Mouse (Mus musculus) heart, adult 11 months (tissue): ENCODE results near the gene Dhdds.

ENCODE experiments used
- DNase-seq: peaks from one replicate; pipeline ENCODE4 v3.0.0; 2022

Dhdds gene

DNA sequence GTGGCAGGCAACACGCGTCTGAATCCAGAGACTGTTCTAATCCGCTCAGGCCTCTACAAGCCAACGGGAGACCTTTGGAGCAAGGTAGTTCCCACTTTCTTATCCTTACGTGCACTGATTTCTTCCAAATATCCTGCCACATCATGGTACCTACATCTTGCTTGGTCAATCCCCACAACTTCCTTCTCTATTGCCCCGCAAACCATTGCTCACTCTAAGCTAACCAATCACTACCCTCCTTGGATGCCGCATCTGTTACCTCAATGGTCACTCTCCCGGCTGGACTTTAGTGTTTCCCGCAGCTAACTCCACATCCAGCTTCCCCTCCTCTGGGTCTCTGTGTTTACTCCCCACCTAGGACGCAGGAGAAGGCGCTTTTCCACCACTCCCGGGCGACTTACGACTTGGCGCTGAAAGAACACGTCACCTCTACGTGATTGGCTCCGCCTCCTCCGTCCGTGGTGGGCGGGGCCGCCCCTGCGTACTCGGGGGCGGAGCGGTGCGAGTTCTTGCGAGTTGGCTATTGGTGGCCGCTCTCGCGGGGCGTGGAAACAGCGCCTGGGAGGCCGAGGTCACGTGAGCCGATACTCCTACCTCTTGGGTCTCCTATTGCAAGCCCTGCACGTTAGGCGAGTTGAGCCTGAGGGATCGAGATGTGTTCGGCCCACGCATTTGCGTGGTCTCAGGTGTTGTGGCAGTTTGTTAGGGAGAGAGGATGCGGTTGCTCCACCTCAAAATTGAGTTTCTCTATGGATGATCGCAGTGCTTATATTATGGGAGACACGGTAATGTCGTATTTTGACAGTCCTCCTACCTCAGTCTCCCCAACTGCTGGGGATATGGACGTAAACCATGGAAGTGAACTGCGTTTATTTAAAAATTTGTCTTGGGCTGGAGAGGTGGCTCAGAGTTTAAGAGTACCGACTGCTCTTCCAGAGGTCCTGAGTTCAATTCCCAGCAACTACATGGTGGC, at the start of gene Dhdds:
TSS of gene Dhdds (minus strand) at position 453 of the 973 bp plus-strand sequence.
- peak; percentile 99 for DNase-seq

DNA sequence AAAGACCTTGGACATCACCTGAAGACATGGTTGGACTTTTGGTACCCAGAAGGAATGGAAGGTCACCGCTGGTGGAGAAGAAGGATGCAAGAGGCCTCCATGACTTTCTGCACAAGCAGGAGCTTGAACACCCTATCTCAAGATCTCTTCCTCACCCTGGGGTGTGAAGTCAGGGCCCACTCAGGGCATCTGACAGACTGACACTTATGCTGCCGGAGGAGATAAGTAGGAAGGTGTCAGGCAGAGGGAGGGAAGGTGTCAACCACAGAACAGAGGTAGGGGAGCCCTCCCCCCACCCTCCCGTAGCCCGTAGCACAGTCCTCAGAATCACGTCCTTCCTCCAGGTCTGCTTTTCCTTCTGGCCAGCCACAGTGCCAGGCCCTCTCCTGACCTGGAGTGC, 46.9 kb upstream of the Dhdds start:
- no peak for DNase-seq

DNA sequence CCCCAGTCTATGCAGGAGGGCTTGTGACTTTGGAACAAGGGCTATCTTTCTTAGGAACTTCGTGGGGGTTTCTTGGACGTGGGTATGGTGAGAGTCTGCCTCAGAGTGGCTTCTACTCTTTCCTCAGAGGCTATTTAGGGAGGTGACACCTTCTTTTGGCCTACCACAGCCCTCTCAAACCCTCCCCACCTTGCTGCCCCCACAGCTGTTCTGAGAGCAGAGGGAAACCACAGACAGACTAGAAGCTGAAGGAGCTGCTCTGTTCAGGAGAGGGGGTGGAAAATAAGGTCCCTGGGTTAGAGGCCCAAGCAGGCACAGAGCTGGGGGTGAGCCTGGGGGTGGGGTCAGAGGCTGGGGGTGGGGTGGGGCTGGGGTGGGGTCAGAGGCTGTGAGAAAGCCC, 42.3 kb upstream of the Dhdds start:
- no peak for DNase-seq

DNA sequence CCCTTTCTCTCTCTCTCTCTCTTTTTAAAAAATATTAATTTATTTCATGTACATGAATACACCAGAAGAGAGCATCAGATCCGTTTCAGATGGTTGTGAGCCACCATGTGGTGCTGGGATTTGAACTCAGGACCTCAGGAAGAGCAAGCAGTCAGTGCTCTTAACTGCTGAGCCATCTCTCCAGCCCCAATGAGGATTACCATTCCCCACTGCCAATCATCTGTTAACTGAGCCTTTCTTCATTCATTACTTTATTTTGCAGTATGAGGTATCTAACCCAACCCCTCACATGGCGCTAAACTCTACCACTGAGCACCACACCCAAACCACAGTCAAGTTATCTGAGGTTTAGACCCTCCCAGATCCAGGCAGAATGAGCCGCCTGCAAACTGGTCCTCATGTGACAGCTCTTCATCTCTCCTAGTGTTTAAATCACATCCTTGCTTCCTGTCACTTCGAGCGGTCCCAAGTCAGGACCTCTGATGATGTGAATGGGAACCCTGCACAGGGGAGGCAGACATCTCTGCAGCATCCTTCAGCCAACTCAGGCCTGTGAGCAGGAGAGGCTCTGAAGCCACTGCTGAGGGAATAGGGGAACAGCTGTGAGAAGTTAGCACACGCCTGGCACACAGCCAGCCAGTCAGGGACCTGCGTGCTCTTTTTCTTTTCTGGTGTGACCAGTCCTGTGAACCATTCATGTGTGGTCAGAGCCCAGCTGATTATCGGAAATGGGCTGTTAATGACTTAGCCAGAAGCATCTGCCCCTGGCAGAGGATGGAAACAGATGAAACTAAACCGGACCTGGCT, 40.8 kb upstream of the Dhdds start:
- DNase-seq = no peak

DNA sequence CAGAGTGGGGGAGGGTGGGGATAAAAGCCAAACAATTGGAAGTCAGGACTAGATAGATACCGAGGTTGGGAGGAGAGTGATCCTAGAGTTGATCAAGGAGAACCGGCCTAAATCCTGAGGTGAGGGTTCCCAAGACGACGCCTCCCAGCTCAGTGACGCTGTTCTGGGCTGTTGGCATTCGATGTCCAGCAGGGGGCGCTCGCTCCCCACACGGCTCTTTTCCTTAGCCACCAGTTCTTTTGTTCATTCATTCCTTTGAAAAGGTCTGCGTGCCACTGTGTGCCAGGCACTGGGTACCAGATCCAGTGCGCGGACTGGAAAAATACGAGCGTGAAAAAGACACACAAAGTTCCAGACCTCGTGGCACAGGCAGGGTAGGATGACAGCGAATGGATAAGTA, 35.2 kb upstream of the Dhdds start:
- DNase-seq = no peak

DNA sequence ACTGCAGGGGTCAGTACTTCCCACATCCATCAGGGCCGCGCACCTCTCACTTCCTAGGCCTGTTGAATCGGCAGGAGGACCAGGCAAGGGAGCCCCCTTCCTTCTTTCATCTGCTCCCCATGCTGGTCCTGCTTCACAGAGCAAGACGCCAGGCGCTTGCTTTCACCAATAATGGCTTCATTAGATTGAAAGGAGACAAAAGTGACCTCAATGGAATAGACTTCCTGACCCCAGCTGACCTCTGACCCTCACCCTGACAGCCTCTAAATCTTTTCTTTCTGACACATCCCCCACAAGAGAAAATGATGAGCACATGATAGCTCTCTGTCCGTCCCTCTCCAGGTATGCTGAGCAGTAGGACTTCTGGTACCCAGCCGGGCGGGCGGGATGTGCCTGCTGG, 25.1 kb upstream of the Dhdds start:
- no peak for DNase-seq

DNA sequence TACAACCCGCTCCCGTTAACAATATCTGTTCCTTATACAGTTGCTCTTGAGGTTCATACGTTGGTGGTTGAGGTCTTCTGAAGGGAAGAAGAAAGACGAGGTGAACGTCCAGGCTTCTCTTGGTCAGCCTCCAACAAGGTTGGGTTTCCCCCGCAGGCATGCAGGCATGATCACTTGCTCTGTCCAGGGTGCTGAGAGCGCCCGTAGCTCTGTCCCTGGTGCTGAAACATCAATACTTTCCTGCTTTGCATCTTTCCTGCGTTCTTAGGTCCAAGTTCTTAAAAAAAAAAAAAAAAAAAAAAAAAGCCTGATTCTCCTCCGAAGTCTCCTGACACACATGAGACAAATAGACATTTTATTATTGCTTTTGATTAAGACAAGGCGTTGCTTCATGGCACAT, 19.9 kb upstream of the Dhdds start:
- no peak for DNase-seq

DNA sequence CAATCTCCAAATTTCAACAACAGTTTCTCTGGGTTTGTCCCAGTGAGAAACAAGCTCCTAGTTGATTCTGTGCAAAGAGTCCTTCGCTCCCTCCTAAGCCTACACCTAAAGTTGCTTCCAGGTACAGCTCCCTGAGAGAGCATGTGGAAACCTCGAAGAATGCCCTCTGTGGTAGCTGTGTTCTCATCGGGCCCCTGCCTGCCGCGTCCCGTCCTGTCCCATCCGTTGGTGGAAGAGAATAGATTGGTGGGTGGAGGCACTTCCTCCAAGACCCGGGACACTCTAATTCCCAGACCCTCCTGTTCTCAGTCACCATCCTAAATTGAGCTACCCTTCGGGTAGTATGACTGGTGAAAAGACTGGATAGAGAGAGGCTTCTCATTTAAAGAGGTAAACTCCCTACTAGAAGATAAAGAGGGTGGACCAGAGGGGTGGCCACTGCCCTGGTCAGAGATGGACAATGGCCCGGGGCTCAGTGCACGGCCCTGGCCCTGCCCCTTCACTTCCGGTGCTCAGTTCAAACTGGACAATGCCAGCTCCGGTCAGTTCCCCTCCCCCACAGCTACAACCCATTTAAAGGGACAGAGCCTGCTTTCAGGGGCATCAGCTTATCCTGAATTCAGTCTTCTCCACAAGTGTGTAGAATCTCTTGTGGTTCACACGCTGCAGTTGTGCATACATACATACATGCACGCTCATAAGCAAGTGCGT, 19.1 kb upstream of the Dhdds start:
- no peak for DNase-seq

DNA sequence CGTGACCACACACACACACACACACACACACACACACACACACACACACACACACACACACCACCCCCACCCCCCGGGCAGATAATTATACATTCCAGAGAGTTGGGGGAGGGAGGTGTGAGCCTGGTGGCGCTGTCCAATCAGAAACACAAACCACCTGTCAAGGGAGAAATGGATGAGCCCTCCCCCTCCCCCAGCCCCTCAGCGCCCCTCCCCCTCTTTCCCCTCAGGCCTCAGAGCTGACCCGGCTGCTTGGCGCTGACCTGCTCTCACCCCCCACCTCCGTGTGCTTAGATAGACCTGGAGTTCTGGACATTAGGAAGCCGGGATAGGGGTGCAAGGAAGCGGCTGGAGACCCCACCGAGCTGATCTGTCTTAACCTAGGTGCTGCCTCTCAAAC, 18.5 kb upstream of the Dhdds start:
- no peak for DNase-seq

DNA sequence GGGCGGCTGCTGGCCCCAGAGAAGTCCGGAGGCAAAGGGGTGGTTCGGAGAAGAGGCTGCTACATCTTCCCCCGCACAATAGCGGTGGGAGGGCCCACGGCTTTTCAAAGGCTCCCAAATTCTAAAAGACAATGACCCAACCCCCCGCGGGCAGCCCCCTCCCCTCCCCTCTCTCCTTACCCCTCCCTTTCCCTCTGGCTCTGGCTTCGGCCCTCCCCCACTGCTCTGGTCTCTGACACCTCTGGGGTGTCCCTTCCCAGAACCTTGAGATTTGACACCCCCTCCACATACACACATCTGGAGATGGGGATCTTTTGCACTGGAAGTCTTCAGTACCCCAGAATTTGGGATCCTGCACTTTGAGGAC, 18.0 kb upstream of the Dhdds start, which contains the start of gene Lin28a:
TSS of gene Lin28a (minus strand) at position 63 of the 367 bp plus-strand sequence.
- no peak for DNase-seq

DNA sequence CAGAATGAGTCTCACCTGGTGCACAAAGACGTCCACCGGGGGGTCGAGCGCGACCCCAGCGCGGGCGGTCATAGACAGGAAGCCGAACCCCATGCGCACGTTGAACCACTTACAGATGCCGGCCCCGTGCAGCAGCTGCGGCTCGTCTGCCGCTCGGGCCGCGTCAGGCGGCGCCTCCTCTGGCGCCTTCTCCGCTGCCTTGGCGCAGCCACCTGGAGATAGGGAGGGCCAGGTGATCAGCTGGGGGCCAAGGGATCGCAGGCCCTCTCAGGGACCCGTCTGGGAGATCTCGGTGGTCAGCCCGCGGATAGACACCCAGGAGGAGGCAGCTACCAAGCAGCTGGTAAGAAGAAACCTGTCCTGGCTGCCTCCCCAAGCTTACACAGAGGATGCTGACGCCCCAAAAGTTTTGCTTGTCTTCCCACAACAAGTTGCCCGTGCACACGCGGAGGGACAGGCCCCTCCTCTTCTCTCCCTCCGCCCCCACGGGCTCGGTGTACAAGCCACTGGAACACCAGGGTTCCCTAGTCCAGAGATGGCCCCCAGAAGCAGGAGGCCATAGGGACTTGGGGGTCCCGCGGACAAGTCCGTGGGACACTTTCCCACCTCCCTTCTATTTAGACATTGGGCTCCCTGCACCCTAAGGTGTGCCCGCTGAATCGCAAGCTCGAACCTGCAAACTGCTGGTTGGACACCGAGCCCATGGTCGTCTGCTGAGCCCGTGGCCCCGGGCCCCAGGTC, 17.5 kb upstream of the Dhdds start:
- no peak for DNase-seq

DNA sequence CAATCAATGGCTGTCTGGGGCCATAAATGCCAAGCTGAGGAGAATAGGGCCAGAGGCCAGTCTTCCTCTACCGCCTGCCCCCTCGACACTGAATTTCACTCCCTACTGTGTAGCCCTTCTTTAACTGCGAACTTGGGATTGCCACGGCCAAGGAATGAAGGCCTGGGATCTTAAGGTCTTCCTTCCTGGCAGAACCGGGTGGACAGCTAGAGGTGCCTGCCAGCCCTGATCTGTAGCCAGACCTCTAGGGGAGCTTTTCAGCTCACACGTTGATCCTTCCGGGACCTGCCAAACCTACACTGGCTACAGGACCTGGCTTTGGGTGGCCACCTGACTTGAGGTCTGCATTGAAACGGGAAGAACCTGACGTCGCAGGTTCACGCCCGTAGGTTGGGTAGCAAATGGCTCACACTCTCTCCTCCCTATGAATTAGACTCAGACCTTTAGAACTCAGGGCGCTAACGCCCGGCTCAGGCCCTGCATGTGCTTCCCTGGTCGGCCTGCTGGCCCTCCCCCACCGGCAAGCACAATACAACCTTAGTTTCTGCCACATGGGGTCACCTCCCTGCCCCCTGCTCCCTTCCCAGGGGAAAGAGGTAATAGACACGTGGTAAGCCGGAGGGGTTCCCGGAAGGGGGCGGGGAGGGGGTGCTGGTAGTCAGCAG, 16.6 kb upstream of the Dhdds start:
- no peak for DNase-seq

DNA sequence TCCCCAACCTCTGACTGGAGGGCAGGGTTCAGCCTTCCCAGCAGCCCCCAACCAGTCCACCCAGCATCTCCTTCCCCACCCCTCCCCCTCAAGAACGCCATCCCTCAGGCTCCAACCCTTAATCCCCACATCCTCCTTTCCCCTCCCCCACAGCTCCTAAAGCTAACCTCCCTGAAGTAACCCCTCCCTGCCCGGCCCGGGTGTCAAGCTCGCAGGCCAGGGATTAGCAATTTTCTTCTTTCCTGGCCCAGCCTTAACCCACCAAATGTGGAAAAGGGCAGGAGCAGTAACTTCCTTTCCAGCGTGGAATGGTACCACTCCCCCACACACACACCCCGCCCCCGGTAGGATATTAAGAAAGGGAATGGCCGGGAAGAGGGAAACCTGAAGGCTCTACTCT, 16.0 kb upstream of the Dhdds start:
- DNase-seq = no peak

DNA sequence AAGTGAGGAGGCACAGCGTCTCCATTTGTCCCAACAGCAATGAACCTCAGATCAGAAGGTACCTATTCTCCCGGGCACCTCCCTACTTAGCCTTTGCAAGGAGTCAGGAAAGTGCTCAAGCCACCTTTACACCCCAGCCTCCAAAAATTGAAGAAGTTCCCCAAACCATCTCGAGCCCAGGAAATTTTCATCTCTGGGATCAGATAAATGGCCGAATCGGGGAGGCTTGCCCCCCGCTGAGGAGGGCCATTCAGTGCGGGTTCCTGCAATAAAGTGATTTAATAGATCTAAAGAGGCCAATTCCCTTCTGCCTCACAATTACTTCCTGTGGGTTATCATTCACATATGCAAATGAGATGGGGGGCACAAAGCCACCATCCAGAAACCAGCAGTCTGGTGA, 15.5 kb upstream of the Dhdds start:
- no peak for DNase-seq

DNA sequence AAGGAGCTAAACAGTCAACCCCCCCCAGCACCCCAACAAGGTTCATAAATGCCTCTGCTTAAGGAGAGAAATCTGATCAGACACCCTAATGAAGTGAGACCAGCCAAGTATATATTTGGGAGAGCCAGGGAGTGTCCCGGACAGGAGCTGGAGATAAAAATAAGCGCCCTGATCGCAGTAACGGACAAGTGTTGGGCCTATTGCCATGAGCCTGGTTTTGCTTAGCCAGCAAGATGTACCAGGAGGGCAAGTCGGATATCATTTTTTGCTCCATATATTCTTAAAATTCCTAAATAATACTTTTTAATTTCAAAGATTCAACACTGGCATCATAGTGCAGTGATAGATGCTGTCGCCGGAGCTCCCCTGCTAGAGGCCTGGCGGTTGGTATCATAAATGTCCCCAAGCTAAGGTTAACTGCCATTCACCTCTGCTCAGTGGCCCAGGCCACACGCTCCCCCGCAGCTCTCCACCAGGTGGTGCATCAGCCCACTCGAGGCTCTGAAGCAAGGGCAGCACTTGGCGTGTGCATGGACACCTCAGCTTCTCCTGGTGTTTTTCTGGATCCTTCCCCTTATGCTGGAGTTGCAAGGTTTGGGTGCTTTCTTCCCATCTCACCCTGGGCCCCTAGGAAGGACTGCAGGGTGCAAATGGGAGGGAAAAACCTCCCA, 12.3 kb upstream of the Dhdds start:
- DNase-seq = no peak

DNA sequence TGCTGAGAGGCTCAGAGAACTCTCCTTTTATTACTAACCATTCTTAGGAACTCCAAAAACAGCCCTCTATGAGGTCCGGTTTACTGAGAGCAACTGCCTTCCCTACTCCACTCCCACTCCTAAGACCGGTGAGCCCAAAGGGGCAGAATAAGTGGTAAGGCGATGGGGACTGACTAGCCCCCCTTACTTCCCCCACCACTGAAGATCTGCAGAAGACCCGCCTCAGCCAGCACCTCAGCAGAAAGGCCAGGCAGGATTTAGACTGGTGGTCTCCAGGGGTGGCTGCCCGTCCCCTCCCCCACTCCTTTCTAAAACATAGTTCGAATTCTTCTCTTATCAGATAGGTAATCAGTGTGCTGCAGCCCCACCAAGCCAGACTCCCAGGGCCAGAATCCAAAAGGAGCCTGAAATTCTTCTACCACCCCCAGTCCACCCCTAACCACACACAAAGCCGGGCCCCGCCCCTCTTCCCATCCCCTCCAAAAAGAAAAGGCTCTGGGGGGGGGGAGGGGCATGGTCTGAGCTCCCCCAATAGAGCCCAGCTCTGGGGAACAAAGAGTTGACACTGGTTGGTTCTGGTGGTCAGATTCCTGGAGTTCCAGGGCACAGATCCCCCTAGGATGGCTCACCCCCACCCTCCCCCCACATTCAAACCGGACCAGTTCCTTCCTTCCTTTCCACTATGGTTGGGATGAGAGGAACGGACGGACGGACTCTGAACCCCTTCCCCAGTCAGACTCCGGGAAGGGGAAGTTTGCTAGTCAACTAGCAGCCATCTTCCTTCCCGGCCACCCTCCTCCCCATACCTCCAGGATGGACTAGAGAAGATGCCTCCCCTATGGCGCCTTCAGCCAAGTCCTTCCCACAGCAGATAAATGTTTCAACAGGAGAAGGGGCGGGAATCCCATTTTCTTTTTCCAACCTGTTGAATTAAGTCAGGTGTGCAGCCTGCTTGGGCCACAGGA, 11.0 kb upstream of the Dhdds start:
- DNase-seq = no peak

DNA sequence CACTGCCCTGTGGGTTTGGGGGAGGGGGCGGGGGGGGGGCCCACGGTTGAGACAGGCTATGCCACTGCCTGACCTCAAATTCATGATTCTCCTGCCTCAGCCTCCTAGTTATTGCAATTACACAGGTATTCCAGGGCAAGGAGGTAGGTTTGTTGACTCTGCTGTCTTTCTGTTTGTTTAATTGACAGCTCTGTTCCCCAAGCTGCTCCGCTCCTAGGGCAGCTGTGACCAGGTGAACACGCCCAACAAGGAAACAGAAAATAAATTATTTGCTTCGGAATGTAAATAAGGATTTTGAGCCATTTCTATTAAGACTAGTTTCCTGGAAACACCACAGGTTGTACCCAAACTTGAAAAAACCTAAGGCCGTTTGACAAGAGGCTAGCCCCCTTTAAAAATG, 9.0 kb upstream of the Dhdds start:
- no peak for DNase-seq

DNA sequence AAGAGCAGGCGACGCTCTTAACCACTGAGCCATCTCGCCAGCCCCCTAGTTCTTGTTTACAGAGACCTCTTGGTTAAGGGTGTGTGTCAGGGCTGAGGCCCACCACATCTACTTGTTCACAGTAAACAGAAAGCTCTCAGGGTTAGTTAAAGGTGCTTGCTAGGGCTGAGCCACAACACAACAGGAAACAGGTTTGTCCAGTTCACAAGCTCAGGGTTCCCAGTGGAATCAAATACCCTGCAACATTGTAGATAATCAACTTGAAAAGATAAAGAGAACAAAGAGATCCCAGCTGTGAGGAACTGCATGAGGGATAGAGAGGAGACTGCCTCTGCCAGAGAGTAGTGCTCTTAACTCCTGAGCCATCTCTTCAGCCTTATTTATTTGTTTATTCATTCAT, 6.1 kb upstream of the Dhdds start:
- DNase-seq = no peak

DNA sequence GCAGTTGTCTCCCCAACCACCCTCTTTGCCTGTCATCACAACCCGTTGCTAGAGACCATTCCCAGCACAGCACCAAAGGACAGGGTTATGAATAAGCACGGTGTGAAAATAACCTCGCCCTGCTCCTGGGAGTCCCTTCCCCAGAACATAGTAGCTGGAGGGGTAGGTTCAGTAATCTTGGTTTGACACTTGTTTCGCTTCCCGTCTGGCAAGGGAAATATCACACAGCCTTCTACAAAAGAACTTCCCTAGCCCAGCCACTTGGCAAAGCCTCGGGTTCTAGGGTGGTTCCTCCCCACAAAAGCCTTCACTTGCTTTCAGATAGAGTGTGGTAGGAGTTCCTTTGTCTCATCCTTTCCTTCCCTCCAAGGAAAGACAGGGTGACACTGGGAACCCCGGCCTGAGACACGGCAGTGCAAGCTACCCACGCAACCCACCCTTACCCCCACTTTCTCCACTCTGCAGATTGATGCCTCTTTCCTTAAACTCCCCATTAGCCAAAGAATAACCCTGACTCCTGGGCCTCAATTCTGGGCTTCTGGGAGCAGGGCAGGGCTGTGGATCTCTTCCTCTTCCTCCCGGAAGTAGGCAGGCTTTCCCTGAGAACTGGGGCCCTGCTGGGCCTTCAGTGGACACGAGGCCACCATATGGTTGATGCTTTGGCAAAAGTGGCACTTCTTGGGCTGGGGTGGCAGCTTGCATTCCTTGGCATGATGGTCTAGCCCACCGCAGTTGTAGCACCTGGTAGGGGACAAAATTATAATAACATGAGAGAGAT, 5.1 kb upstream of the Dhdds start:
- peak; percentile 93 for DNase-seq
